Mouse (Mus musculus) cortical plate, adult 2 months (tissue): ENCODE measurements around the gene Gmcl1.

Experiments used
- CTCF ChIP-seq: fragments of 200-500 bp; IDR thresholded peaks from 2 replicates; pipeline ENCODE4 v1.5.1; 2011; ENCODE audit warnings: mild to moderate bottlenecking, control low read depth, low read length; ENCODE audit not compliant: insufficient read depth; ENCODE audit errors: extremely low read depth
- POLR2A ChIP-seq: fragments of 200-500 bp; IDR thresholded peaks from 2 replicates; pipeline ENCODE4 v1.6.1; 2011; ENCODE audit warnings: mild to moderate bottlenecking, low read length, control low read depth; ENCODE audit not compliant: insufficient read depth; ENCODE audit errors: extremely low read depth

DNA sequence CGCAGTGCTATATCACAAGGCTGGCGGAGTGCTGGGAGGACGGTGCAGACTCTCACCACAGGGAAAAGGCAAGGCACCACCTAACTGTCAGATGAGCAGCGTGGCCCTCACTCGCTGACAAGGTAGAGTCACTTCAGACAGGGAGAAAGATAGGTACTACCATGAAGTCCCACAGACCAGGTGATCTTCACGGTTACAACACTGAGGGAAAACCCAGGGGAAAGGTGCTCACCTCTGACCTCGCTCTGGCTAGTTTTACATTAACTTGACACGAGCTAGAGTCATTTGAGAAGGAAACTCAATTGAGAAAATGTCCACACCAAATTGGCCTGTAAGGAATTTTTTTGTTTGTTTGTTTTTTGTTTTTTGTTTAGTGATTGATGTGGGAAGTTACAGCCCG lies 30.6 kb downstream of the Gmcl1 start:
- TF ChIP-seq CTCF (no peak), POLR2A (no peak)
